Mouse (Mus musculus): ENCODE results near the gene Dync1li1. TPM values are rescaled to one million over a fixed set of nuclear protein-coding genes. Genes with fewer than 3 reads are reported as not detected.

The Dync1li1 gene
- total and polyA plus RNA-seq, 2 experiments from 2014 or later, result 136 to 145 TPM

DNA sequence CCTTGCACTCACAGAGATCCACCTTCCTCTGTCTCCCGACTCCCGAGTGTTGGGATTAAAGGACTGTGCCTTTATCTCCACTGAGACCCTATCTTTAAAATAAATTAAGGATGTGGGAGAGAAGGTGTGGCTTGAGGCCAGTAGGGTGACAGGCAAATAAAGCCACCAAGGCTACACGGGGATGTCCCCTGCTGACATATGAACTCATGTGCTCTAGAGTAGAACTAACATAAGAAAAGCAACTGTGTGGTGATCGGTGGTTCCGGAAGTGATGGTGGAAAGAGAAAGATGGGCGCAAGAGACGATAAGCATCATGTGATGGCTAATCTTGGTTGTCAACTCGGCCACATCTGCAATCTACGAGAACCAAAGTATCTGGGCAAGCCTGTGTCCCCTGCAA, 63.7 kb downstream of the Dync1li1 start:
- no peaks in the 10 kb centered on the region for H3K27me3 ChIP-seq (ENCODE audit: insufficient read depth, low read length)
- TF ChIP-seq CTCF (IDR thresholded peaks at IDR 0.05; ENCODE audit: low read depth), result no peak
- H3K36me3 ChIP-seq (ENCODE audit: insufficient read depth), result peaks cover 9% of the 10 kb centered on the region
- H3K9ac ChIP-seq, result peak overlapping the region; percentile 59; the same call in 1 of the 2 replicates
- WGBS, result 75% methylated on average over 9 of the region's 9 CpGs
- no peak for ATAC-seq
- H3K4me3 ChIP-seq (ENCODE audit: low read depth, low read length), result peak overlapping the region; percentile 43
- no peaks in the 10 kb centered on the region for H3K4me1 ChIP-seq (ENCODE audit: insufficient read depth)
- no peak for DNase-seq
- H3K9me3 ChIP-seq (ENCODE audit: low read length), result no peaks in the 10 kb centered on the region
- H3K27ac ChIP-seq (ENCODE audit: low read depth, low read length), result peak overlapping the region; percentile 50; the same call in 1 of the 2 replicates
- H3K4me2 ChIP-seq (ENCODE audit: low read depth), result peak overlapping the region; percentile 68

DNA sequence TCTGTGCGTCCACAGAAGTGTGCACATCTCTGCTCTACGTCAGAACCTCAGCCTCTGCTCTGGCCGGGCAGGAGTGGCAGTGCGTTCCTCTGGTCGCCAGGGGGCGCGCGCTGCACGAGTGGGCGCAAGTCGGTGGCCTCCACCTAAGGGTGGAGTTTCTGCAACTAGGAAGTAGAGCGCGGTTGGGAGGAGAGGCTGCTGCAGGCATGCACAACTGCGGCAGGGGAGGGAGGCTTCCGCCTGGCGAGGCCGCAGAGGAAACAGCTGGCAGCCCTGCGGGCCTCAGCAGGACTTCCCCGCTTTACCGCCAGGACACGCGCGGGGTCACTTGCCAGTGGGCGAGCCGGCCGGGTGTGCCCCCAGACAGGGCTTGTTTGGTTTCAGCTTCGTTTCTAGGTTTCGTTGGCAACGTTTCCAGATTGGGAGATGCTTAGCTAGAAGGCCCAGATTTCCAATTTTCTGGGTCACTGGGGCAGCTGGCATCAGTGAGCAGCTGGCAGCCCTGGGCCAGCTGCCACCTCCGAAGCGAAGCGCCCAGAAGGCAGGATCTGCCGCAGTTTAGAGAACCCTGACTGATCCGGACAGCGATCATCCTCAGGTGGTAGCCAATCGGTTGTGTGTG, 64.4 kb downstream of the Dync1li1 start:
- H3K4me1 ChIP-seq (ENCODE audit: insufficient read depth), result no peaks in the 10 kb centered on the region
- DNase-seq (peak; percentile 85), ATAC-seq (peak; percentile 94)
- H3K36me3 ChIP-seq (ENCODE audit: insufficient read depth), result peaks cover 3% of the 10 kb centered on the region
- 6% methylated on average over 31 of the region's 36 CpGs for WGBS
- peak overlapping the region; percentile 43 for H3K4me3 ChIP-seq (ENCODE audit: low read depth, low read length)
- H3K9ac ChIP-seq, result peak overlapping the region; percentile 59
- peak; percentile 98 for TF ChIP-seq CTCF (IDR thresholded peaks at IDR 0.05; ENCODE audit: low read depth)
- H3K27ac ChIP-seq (ENCODE audit: low read depth, low read length), result peak overlapping the region; percentile 50
- H3K9me3 ChIP-seq (ENCODE audit: low read length), result no peaks in the 10 kb centered on the region
- H3K27me3 ChIP-seq (ENCODE audit: insufficient read depth, low read length), result no peaks in the 10 kb centered on the region
- H3K4me2 ChIP-seq (ENCODE audit: low read depth), result peak overlapping the region; percentile 68

DNA sequence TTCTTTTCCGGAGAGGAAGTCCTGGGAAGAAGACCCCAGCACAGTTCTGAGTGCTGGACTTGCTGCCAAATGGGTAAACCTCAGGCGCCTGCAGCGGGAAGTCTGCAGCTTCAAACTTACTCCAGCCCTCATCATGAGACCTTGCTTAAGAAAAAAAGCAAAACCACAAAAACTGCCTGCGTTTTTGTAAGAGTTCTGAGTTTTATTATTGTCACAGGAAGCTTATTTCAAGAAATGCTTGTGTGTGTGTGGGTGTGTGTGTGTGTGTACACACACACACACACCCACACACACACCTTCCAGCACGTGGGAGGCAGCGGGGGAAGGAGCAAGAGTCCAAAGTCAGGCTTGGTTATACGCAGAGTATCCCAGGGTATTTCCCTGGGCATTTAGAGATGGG, 69.7 kb downstream of the Dync1li1 start:
- ATAC-seq (no peak), DNase-seq (no peak)
- Histone ChIP-seq H3K4me1 (ENCODE audit: insufficient read depth) (no peaks in the 10 kb centered on the region), H3K4me3 (ENCODE audit: low read depth, low read length) (no peak overlapping the region), H3K9me3 (ENCODE audit: low read length) (no peaks in the 10 kb centered on the region), H3K27me3 (ENCODE audit: insufficient read depth, low read length) (no peaks in the 10 kb centered on the region), H3K4me2 (ENCODE audit: low read depth) (no peak overlapping the region), H3K27ac (ENCODE audit: low read depth, low read length) (no peak overlapping the region), H3K9ac (no peak overlapping the region), H3K36me3 (ENCODE audit: insufficient read depth) (no peaks in the 10 kb centered on the region)
- WGBS, result 85% methylated on average over 7 of the region's 7 CpGs
- TF ChIP-seq CTCF (IDR thresholded peaks at IDR 0.05; ENCODE audit: low read depth), result no peak

DNA sequence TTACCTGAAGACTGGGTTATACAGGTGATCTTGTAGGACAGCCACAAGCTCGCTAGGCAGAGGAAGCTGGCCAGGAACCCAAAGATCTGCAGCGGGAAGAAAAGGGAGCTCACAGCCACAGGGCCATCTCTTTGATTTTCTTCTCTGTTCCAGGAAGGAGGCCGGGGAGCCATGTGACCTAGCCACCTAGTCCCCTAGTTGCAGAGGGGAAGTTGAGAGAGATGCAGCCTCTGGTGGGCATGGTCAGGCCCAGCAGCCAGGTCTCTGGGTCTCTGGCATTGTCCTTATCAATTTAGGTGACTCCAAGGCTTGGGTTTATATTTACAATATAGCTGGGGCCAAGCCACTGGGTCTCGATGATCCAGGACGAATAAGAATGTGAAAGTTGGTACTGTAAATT, 70.2 kb downstream of the Dync1li1 start:
- H3K9ac ChIP-seq, result no peak overlapping the region
- 89% methylated on average over 5 of the region's 5 CpGs for WGBS

DNA sequence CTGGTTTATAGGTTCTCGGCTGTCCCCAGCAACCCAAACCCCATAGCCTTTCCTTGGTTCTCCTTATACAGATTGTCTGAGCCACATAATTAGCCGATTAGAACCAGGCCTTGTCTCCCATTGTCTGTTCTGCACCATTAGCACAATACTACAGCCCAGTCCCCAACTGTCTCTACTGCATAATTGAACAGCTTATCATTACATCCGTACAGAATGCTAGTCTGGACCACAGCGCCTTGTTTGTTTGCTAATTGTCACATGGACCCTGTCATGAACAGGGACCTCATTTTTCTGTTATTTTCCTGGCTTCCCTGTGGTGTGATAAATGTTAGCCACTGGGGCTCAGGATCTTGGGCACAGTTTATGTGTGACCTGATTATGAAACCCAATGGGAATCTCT, 71.3 kb downstream of the Dync1li1 start:
- Histone ChIP-seq H3K27me3 (ENCODE audit: insufficient read depth, low read length) (no peaks in the 10 kb centered on the region), H3K9ac (no peak overlapping the region), H3K9me3 (ENCODE audit: low read length) (no peaks in the 10 kb centered on the region), H3K4me3 (ENCODE audit: low read depth, low read length) (no peak overlapping the region), H3K36me3 (ENCODE audit: insufficient read depth) (no peaks in the 10 kb centered on the region), H3K4me1 (ENCODE audit: insufficient read depth) (no peaks in the 10 kb centered on the region), H3K27ac (ENCODE audit: low read depth, low read length) (no peak overlapping the region), H3K4me2 (ENCODE audit: low read depth) (no peak overlapping the region)
- TF ChIP-seq CTCF (IDR thresholded peaks at IDR 0.05; ENCODE audit: low read depth), result no peak
- DNase-seq, result no peak
- WGBS, result 48% methylated on average over 4 of the region's 4 CpGs
- ATAC-seq, result no peak

More for the DNA sequence above, 70.2 kb downstream of the Dync1li1 start:
- Histone ChIP-seq H3K4me2 (ENCODE audit: low read depth) (no peak overlapping the region), H3K27me3 (ENCODE audit: insufficient read depth, low read length) (no peaks in the 10 kb centered on the region), H3K36me3 (ENCODE audit: insufficient read depth) (no peaks in the 10 kb centered on the region), H3K4me3 (ENCODE audit: low read depth, low read length) (no peak overlapping the region), H3K27ac (ENCODE audit: low read depth, low read length) (no peak overlapping the region), H3K9me3 (ENCODE audit: low read length) (no peaks in the 10 kb centered on the region), H3K4me1 (ENCODE audit: insufficient read depth) (no peaks in the 10 kb centered on the region)
- ATAC-seq, result no peak
- TF ChIP-seq CTCF (IDR thresholded peaks at IDR 0.05; ENCODE audit: low read depth), result no peak
- no peak for DNase-seq

DNA sequence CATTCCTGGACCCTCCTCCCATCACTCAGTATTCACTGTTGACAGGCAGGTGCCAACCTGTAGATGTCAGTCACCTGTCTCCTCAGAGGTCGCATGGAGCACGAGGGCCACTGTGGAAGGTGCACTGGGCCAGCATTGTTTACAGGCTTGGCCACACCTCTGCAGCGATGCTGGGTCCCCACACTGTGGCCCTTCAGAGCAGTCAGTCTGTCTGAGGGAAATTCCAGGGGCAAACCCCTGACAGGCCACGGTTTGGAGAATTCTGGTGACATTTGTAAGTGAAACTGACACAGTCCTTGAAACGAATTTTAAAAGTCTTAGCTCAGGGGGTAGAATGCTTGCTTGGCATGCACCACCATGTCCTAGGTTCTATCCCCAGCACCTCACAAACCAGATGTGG, 71.8 kb downstream of the Dync1li1 start:
- ATAC-seq (no peak), DNase-seq (no peak)
- H3K36me3 ChIP-seq (ENCODE audit: insufficient read depth), result no peaks in the 10 kb centered on the region
- no peaks in the 10 kb centered on the region for H3K9me3 ChIP-seq (ENCODE audit: low read length)
- H3K4me1 ChIP-seq (ENCODE audit: insufficient read depth), result no peaks in the 10 kb centered on the region
- H3K27me3 ChIP-seq (ENCODE audit: insufficient read depth, low read length), result no peaks in the 10 kb centered on the region
- H3K4me2 ChIP-seq (ENCODE audit: low read depth), result no peak overlapping the region
- H3K4me3 ChIP-seq (ENCODE audit: low read depth, low read length), result no peak overlapping the region
- H3K9ac ChIP-seq, result no peak overlapping the region
- H3K27ac ChIP-seq (ENCODE audit: low read depth, low read length), result no peak overlapping the region
- TF ChIP-seq CTCF (IDR thresholded peaks at IDR 0.05; ENCODE audit: low read depth), result no peak
- 77% methylated on average over 5 of the region's 5 CpGs for WGBS

DNA sequence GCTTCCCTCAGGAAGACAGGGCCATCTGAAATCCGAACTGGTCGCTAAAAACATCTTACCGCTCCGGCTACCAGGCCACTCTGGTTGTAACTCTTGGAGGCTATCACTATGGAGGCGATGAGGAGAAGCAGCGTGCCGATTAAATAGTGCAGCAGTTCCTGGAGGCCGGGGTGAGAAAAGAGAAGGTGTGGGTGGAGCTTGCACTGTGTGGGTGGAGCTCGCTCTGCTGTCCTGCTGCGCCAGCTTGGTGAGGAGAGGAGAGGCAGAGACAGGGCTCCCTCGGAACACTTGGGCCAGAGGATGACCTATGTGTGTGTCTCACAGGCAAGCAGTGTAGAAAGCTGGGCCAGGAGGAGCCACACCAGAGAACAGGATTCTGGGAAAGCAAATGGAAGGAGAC, 73.3 kb downstream of the Dync1li1 start:
- Histone ChIP-seq H3K4me1 (ENCODE audit: insufficient read depth) (no peaks in the 10 kb centered on the region), H3K9ac (no peak overlapping the region), H3K4me2 (ENCODE audit: low read depth) (no peak overlapping the region), H3K9me3 (ENCODE audit: low read length) (no peaks in the 10 kb centered on the region), H3K36me3 (ENCODE audit: insufficient read depth) (no peaks in the 10 kb centered on the region), H3K27me3 (ENCODE audit: insufficient read depth, low read length) (no peaks in the 10 kb centered on the region), H3K4me3 (ENCODE audit: low read depth, low read length) (no peak overlapping the region), H3K27ac (ENCODE audit: low read depth, low read length) (no peak overlapping the region)
- TF ChIP-seq CTCF (IDR thresholded peaks at IDR 0.05; ENCODE audit: low read depth), result no peak
- no peak for ATAC-seq
- no peak for DNase-seq
- 81% methylated on average over 11 of the region's 11 CpGs for WGBS
